Mouse (Mus musculus): Measurements from ENCODE around the gene Ocel1. TPM values are rescaled to one million over a fixed set of nuclear protein-coding genes. Genes with fewer than 3 reads are reported as not detected.

The Ocel1 gene
- total and polyA plus RNA-seq, 2 experiments, result 8.0 to 9.2 TPM

DNA sequence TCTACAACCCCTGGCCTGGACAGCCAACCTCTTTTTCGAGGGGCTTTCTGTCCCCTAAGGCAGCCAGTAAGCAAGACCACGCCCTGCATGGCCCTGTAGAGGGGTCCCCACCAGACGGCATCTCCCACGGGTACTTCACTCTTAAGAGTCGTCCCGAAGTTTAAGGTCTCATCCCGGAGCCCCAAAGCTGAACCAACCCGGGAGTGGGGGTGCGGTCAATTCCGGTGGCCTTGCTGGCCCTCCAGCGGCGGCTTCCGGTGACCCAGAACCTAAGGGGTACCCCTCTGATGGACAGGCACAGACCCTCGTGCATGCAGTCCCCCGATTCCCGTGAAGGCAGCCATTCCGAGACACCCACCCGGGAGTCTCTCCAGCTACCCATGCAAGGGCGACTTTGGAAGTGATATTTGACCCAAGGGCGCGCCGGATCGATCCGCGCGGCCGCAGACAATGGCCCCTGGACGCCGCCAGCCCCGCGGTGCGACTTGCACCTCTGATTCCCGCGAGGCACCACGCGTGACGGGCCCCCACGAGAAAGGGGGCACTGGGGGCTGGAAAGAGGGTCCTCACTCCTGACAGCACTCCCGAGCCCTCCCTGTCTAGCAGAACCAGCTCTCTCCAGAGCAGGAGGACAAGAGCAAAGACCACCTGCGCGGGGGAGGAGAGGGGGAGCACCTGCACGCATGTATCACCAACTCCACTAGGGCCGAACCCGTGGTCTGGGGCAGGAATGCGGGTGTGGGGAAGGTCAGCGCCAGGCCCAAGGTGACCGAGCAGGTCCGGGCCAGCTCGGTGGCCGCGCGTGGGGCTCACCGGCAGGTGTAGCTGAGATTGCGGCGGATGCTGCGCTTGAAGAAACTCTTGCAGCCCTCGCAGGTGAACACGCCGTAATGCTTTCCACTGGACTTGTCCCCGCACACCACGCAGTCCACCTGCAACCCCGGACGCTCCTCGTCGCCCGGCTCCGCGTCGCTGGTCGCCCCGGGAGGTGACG lies 9.4 kb downstream of the Ocel1 start:
- peaks cover 2% of the 10 kb centered on the region; the same call in 1 of the 2 replicates for H3K36me3 ChIP-seq (ENCODE audit: control insufficient read depth, insufficient read depth, low read length)
- H3K4me3 ChIP-seq (ENCODE audit: insufficient read depth, low read depth, low read length), result peak overlapping the region; percentile 98
- under 1% methylated on average over 72 of the region's 72 CpGs for WGBS
- peaks cover 40% of the 10 kb centered on the region for H3K79me2 ChIP-seq (ENCODE audit: control insufficient read depth, insufficient read depth, low read length)
- peak overlapping the region; percentile 96 for H3K27ac ChIP-seq (replicated peaks; ENCODE audit: insufficient read depth, low read depth, low read length)
- TF ChIP-seq POLR2A (IDR thresholded peaks at IDR 0.05; ENCODE audit: extremely low read depth, insufficient read depth, low read length) (0 out of 2 replicates have a peak, but pooled peaks have one; percentile 20), CTCF (IDR thresholded peaks at IDR 0.05; ENCODE audit: low read depth, low read length) (no peak)
- H3K9ac ChIP-seq (ENCODE audit: low read depth, low read length), result peak overlapping the region; percentile 96
- H3K27me3 ChIP-seq (ENCODE audit: control insufficient read depth, insufficient read depth, low read length), result no peaks in the 10 kb centered on the region
- peak; percentile 32 for DNase-seq (ENCODE audit: extremely low read depth, low read depth, low spot score)
- H3K4me1 ChIP-seq (ENCODE audit: control insufficient read depth, insufficient read depth, low read length), result peaks cover 32% of the 10 kb centered on the region

DNA sequence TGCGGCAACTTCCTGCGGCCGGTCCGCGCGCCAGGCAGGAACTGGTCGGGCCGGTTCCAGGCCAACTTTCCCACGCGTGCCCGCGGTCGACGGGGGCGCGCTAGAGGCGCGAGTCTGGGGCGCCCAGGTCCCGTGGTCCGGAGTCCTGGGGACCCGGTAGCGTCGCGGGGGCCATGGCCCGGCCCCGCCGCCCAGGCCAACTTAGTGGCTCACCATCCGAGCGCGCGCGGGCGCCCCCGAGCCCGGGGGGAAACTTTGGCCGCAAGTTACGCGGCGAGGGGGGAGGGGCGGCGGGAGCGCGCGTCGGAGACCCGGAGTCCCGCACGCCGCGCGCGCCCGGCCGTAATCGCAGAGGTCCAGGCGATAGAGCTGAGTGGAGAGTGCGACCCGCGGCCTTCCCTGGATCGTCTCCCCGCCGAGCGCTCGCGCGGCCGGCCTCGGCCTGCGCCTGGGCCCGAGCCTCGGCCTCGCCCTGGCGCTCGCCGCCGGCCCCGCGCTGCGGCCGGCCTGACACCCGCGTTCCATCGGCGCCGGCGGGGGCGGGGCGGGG lies 10.4 kb downstream of the Ocel1 start, which contains the start of gene Nr2f6:
Gene Nr2f6, minus strand, starts transcription at position 540 of the 550 bp plus-strand sequence.
- WGBS, result 2% methylated on average over 89 of the region's 89 CpGs
- H3K36me3 ChIP-seq (ENCODE audit: control insufficient read depth, insufficient read depth, low read length), result peaks cover 2% of the 10 kb centered on the region; the same call in 1 of the 2 replicates
- peaks cover 27% of the 10 kb centered on the region for H3K4me1 ChIP-seq (ENCODE audit: control insufficient read depth, insufficient read depth, low read length)
- H3K27ac ChIP-seq (replicated peaks; ENCODE audit: insufficient read depth, low read depth, low read length), result peak within 1 kb of the TSS; percentile 96
- TF ChIP-seq POLR2A (IDR thresholded peaks at IDR 0.05; ENCODE audit: extremely low read depth, insufficient read depth, low read length), result 0 out of 2 replicates have a peak, but pooled peaks have one; percentile 21
- TF ChIP-seq CTCF (IDR thresholded peaks at IDR 0.05; ENCODE audit: low read depth, low read length), result no peak
- H3K9ac ChIP-seq (ENCODE audit: low read depth, low read length), result peak within 1 kb of the TSS; percentile 96
- DNase-seq (ENCODE audit: extremely low read depth, low read depth, low spot score), result peak; percentile 10
- H3K27me3 ChIP-seq (ENCODE audit: control insufficient read depth, insufficient read depth, low read length), result no peaks in the 10 kb centered on the region
- H3K79me2 ChIP-seq (ENCODE audit: control insufficient read depth, insufficient read depth, low read length), result peaks cover 34% of the 10 kb centered on the region
- H3K4me3 ChIP-seq (ENCODE audit: insufficient read depth, low read depth, low read length), result peak within 1 kb of the TSS; percentile 98

DNA sequence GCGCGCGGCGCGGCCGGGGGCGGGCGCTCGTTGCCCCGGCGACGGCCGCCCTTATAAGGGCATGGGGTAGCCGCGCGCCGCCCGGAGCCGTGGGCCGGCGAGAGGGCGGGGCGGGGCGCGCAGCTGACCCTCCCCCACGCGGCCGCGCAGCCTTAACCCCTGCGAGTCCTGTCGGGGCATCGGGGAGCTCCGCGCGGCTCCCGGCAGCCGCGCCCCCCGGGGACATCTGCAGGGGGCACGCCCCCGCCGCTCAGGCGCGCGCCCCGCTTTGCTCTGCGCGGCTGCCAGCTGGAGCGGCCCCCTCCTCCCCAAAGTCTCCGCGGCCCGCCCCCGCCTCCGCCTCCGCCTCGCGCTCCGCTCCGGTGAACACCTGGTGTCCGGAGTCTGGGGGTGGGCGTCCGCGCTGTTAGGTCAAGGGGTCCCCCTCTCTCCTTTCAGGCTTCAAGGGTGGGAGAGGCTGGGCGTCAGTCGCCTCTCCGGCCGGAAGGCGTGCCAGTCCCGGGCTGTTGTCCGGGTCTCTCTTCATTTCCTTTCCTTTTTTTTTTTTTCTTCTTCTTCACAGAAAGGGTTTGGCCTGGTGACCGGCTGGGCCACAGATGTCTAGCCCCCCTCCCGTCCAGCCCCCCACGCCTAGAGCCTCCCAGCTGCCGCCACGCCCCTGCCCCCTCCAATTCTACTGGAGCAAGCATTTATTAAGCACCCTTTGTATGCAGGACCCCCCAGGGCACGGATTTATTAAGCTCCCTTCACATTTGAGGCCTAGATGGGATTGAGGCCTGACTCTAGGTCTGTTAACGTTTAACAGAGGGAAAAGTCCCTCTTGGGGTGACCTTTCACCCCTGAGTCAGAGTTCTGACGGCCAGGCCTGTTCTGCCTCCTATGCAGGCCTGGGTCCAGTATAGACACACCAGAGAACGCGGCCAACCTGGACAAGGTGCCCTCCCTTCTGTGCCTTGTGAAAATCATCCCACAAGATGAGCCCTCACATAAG lies 11.2 kb downstream of the Ocel1 start:
- WGBS, result under 1% methylated on average over 64 of the region's 80 CpGs
- H3K27me3 ChIP-seq (ENCODE audit: control insufficient read depth, insufficient read depth, low read length), result no peaks in the 10 kb centered on the region
- peak overlapping the region; percentile 96 for H3K9ac ChIP-seq (ENCODE audit: low read depth, low read length)
- H3K36me3 ChIP-seq (ENCODE audit: control insufficient read depth, insufficient read depth, low read length), result peaks cover 2% of the 10 kb centered on the region; the same call in 1 of the 2 replicates
- TF ChIP-seq POLR2A (IDR thresholded peaks at IDR 0.05; ENCODE audit: extremely low read depth, insufficient read depth, low read length) (peak; percentile 57), CTCF (IDR thresholded peaks at IDR 0.05; ENCODE audit: low read depth, low read length) (no peak)
- H3K4me3 ChIP-seq (ENCODE audit: insufficient read depth, low read depth, low read length), result peak overlapping the region; percentile 96
- peak; percentile 96 for DNase-seq (ENCODE audit: extremely low read depth, low read depth, low spot score)
- H3K27ac ChIP-seq (replicated peaks; ENCODE audit: insufficient read depth, low read depth, low read length), result peak overlapping the region; percentile 95
- peaks cover 21% of the 10 kb centered on the region for H3K4me1 ChIP-seq (ENCODE audit: control insufficient read depth, insufficient read depth, low read length)
- H3K79me2 ChIP-seq (ENCODE audit: control insufficient read depth, insufficient read depth, low read length), result peaks cover 34% of the 10 kb centered on the region

DNA sequence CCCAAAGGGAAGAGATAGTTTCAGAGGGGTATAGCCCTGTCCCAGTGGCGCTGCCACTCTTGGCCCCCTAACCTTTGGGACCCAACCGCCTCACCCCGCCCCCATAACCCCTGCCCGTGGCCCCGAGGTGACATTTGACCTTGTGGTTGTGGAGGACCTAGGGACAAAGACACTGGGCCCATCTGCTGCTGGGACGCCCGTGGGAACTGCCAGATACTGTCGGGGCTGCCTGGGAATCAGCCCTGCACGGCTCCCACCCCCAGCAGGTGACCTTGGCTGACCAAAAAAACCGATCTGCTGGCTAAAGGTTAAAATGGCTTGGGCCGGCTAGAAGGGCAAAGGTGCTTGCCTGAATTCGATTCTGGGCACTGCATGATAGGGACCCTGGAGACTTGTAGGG lies 12.3 kb downstream of the Ocel1 start:
- Histone ChIP-seq H3K27ac (replicated peaks; ENCODE audit: insufficient read depth, low read depth, low read length) (peak overlapping the region; percentile 95), H3K79me2 (ENCODE audit: control insufficient read depth, insufficient read depth, low read length) (peaks cover 31% of the 10 kb centered on the region), H3K9ac (ENCODE audit: low read depth, low read length) (peak overlapping the region; percentile 61)

DNA sequence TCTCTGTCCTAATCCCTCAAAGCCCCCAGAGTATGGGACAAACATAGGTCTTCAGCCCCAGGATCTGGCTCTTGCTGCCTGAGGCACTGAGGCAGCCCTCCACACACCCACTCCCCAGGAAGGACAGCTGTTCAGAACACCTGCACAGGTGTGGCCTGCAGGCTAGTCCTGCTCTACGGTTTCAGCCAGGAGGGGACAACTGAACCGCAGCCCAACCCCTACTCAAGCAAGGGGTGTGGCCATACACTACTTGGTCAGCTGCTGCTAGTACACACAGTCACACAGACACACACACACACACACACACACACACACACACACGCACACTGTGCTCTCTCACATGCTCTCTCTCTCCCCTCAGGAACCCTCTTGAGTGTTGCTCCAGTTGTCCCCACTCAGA lies 12.8 kb downstream of the Ocel1 start:
- peak overlapping the region; percentile 95 for H3K27ac ChIP-seq (replicated peaks; ENCODE audit: insufficient read depth, low read depth, low read length)
- WGBS, result 16% methylated on average over 3 of the region's 3 CpGs
- H3K36me3 ChIP-seq (ENCODE audit: control insufficient read depth, insufficient read depth, low read length), result no peaks in the 10 kb centered on the region
- H3K79me2 ChIP-seq (ENCODE audit: control insufficient read depth, insufficient read depth, low read length), result peaks cover 28% of the 10 kb centered on the region
- H3K4me1 ChIP-seq (ENCODE audit: control insufficient read depth, insufficient read depth, low read length), result peaks cover 12% of the 10 kb centered on the region
- no peaks in the 10 kb centered on the region for H3K27me3 ChIP-seq (ENCODE audit: control insufficient read depth, insufficient read depth, low read length)
- peak overlapping the region; percentile 54 for H3K9ac ChIP-seq (ENCODE audit: low read depth, low read length)
- H3K4me3 ChIP-seq (ENCODE audit: insufficient read depth, low read depth, low read length), result peak overlapping the region; percentile 1; the same call in 1 of the 2 replicates
- DNase-seq (ENCODE audit: extremely low read depth, low read depth, low spot score), result peak; percentile 57
- TF ChIP-seq POLR2A (IDR thresholded peaks at IDR 0.05; ENCODE audit: extremely low read depth, insufficient read depth, low read length) (no peak), CTCF (IDR thresholded peaks at IDR 0.05; ENCODE audit: low read depth, low read length) (no peak)

More for the DNA sequence above, 12.3 kb downstream of the Ocel1 start:
- TF ChIP-seq POLR2A (IDR thresholded peaks at IDR 0.05; ENCODE audit: extremely low read depth, insufficient read depth, low read length), result peak; percentile 51; the same call in 1 of the 2 replicates
- TF ChIP-seq CTCF (IDR thresholded peaks at IDR 0.05; ENCODE audit: low read depth, low read length), result no peak
- H3K36me3 ChIP-seq (ENCODE audit: control insufficient read depth, insufficient read depth, low read length), result no peaks in the 10 kb centered on the region
- peak overlapping the region; percentile 21; the same call in 1 of the 2 replicates for H3K4me3 ChIP-seq (ENCODE audit: insufficient read depth, low read depth, low read length)
- H3K4me1 ChIP-seq (ENCODE audit: control insufficient read depth, insufficient read depth, low read length), result peaks cover 17% of the 10 kb centered on the region
- WGBS, result 9% methylated on average over 12 of the region's 12 CpGs
- DNase-seq (ENCODE audit: extremely low read depth, low read depth, low spot score), result peak; percentile 89
- H3K27me3 ChIP-seq (ENCODE audit: control insufficient read depth, insufficient read depth, low read length), result no peaks in the 10 kb centered on the region
